Mouse (Mus musculus) spleen, adult 2 months (tissue): ENCODE results near the gene Mdp1.

Source experiments
- CTCF ChIP-seq: fragments of 200-500 bp; IDR thresholded peaks from 2 replicates; pipeline ENCODE4 v1.5.1; 2011; ENCODE audit warnings: mild to moderate bottlenecking, inconsistent platforms; ENCODE audit not compliant: insufficient read depth, insufficient read length, insufficient replicate concordance; ENCODE audit errors: extremely low read depth
- POLR2A ChIP-seq: fragments of 200-500 bp; IDR thresholded peaks from 2 replicates; pipeline ENCODE4 v1.6.1; 2011; ENCODE audit warnings: low read depth, low read length, inconsistent platforms

GRCm38 (mm10) chr14:55649884-55650283 lies 10.4 kb downstream of the Mdp1 start, which contains the start of gene Tssk4:
- no peak for TF ChIP-seq CTCF
- TF ChIP-seq POLR2A, result no peak
